Mouse (Mus musculus): Measurements from ENCODE around the gene Chchd6. TPM values are rescaled to one million over a fixed set of nuclear protein-coding genes. Genes with fewer than 3 reads are reported as not detected.

The Chchd6 gene
- polyA plus RNA-seq, 1 experiment, result 42.5 TPM

- no peaks in the 10 kb centered on the region for H3K9me3 ChIP-seq
- peaks cover 10% of the 10 kb centered on the region for H3K27me3 ChIP-seq (replicated peaks)
- H3K4me1 ChIP-seq, result peaks cover 3% of the 10 kb centered on the region
- H3K4me3 ChIP-seq (replicated peaks), result no peak overlapping the region
- no peak for TF ChIP-seq FLI1 (IDR thresholded peaks at IDR 0.05; ENCODE audit: low read length)
- no peaks in the 10 kb centered on the region for H3K36me3 ChIP-seq (replicated peaks; ENCODE audit: low read length)
Observed at GRCm38 (mm10) chr6:89461250-89462222, 133.9 kb downstream of the Chchd6 start.

- Histone ChIP-seq H3K27me3 (replicated peaks) (peaks cover 10% of the 10 kb centered on the region), H3K4me3 (replicated peaks) (no peak overlapping the region), H3K4me1 (peaks cover 18% of the 10 kb centered on the region), H3K36me3 (replicated peaks; ENCODE audit: low read length) (no peaks in the 10 kb centered on the region), H3K9me3 (no peaks in the 10 kb centered on the region)
- TF ChIP-seq GATA1 (IDR thresholded peaks at IDR 0.05; ENCODE audit: borderline replicate concordance, low read length), result no peak
- TF ChIP-seq FLI1 (IDR thresholded peaks at IDR 0.05; ENCODE audit: low read length), result no peak
Observed at GRCm38 (mm10) chr6:89459634-89460033, 135.8 kb downstream of the Chchd6 start.

GRCm38 (mm10) chr6:89457601-89458000 lies 137.9 kb downstream of the Chchd6 start:
- TF ChIP-seq FLI1 (IDR thresholded peaks at IDR 0.05; ENCODE audit: low read length), result no peak
- TF ChIP-seq GATA1 (IDR thresholded peaks at IDR 0.05; ENCODE audit: borderline replicate concordance, low read length), result no peak
- peaks cover 16% of the 10 kb centered on the region for H3K27me3 ChIP-seq (replicated peaks)
- H3K4me1 ChIP-seq, result peaks cover 18% of the 10 kb centered on the region
- no peaks in the 10 kb centered on the region for H3K36me3 ChIP-seq (replicated peaks; ENCODE audit: low read length)
- no peaks in the 10 kb centered on the region for H3K9me3 ChIP-seq
- H3K4me3 ChIP-seq (replicated peaks), result no peak overlapping the region

GRCm38 (mm10) chr6:89456409-89456961 lies 139.0 kb downstream of the Chchd6 start:
- TF ChIP-seq GATA1 (IDR thresholded peaks at IDR 0.05; ENCODE audit: borderline replicate concordance, low read length) (no peak), FLI1 (IDR thresholded peaks at IDR 0.05; ENCODE audit: low read length) (no peak)
- no peaks in the 10 kb centered on the region for H3K9me3 ChIP-seq

GRCm38 (mm10) chr6:89455523-89456000 lies 139.9 kb downstream of the Chchd6 start:
- Histone ChIP-seq H3K27me3 (replicated peaks) (peaks cover 10% of the 10 kb centered on the region), H3K36me3 (replicated peaks; ENCODE audit: low read length) (no peaks in the 10 kb centered on the region), H3K4me3 (replicated peaks) (no peak overlapping the region), H3K9me3 (no peaks in the 10 kb centered on the region), H3K4me1 (peaks cover 18% of the 10 kb centered on the region)
- TF ChIP-seq FLI1 (IDR thresholded peaks at IDR 0.05; ENCODE audit: low read length), result no peak
- TF ChIP-seq GATA1 (IDR thresholded peaks at IDR 0.05; ENCODE audit: borderline replicate concordance, low read length), result no peak

More at GRCm38 (mm10) chr6:89456409-89456961, 139.0 kb downstream of the Chchd6 start:
- peaks cover 18% of the 10 kb centered on the region for H3K4me1 ChIP-seq
- H3K27me3 ChIP-seq (replicated peaks), result peaks cover 13% of the 10 kb centered on the region
- H3K36me3 ChIP-seq (replicated peaks; ENCODE audit: low read length), result no peaks in the 10 kb centered on the region
- H3K4me3 ChIP-seq (replicated peaks), result no peak overlapping the region

- TF ChIP-seq FLI1 (IDR thresholded peaks at IDR 0.05; ENCODE audit: low read length) (no peak), GATA1 (IDR thresholded peaks at IDR 0.05; ENCODE audit: borderline replicate concordance, low read length) (no peak)
- H3K36me3 ChIP-seq (replicated peaks; ENCODE audit: low read length), result no peaks in the 10 kb centered on the region
- H3K4me1 ChIP-seq, result peaks cover 18% of the 10 kb centered on the region
- no peaks in the 10 kb centered on the region for H3K9me3 ChIP-seq
- peaks cover 16% of the 10 kb centered on the region for H3K27me3 ChIP-seq (replicated peaks)
- H3K4me3 ChIP-seq (replicated peaks), result no peak overlapping the region
Observed at GRCm38 (mm10) chr6:89454437-89454836, 141.0 kb downstream of the Chchd6 start.

GRCm38 (mm10) chr6:89452976-89453674 lies 142.3 kb downstream of the Chchd6 start:
- no peak for TF ChIP-seq FLI1 (IDR thresholded peaks at IDR 0.05; ENCODE audit: low read length)
- TF ChIP-seq GATA1 (IDR thresholded peaks at IDR 0.05; ENCODE audit: borderline replicate concordance, low read length), result no peak
- Histone ChIP-seq H3K27me3 (replicated peaks) (peaks cover 19% of the 10 kb centered on the region), H3K4me1 (peaks cover 18% of the 10 kb centered on the region), H3K4me3 (replicated peaks) (no peak overlapping the region), H3K36me3 (replicated peaks; ENCODE audit: low read length) (no peaks in the 10 kb centered on the region), H3K9me3 (no peaks in the 10 kb centered on the region)

GRCm38 (mm10) chr6:89452356-89452755 lies 143.1 kb downstream of the Chchd6 start:
- no peaks in the 10 kb centered on the region for H3K9me3 ChIP-seq
- no peaks in the 10 kb centered on the region for H3K36me3 ChIP-seq (replicated peaks; ENCODE audit: low read length)
- peaks cover 18% of the 10 kb centered on the region for H3K4me1 ChIP-seq
- no peak overlapping the region for H3K4me3 ChIP-seq (replicated peaks)
- peaks cover 22% of the 10 kb centered on the region for H3K27me3 ChIP-seq (replicated peaks)
- no peak for TF ChIP-seq GATA1 (IDR thresholded peaks at IDR 0.05; ENCODE audit: borderline replicate concordance, low read length)
- TF ChIP-seq FLI1 (IDR thresholded peaks at IDR 0.05; ENCODE audit: low read length), result no peak

- no peaks in the 10 kb centered on the region; the same call in 1 of the 2 replicates for H3K4me1 ChIP-seq
- TF ChIP-seq FLI1 (IDR thresholded peaks at IDR 0.05; ENCODE audit: low read length), result no peak
- H3K27me3 ChIP-seq (replicated peaks), result peaks cover 35% of the 10 kb centered on the region
- no peaks in the 10 kb centered on the region for H3K36me3 ChIP-seq (replicated peaks; ENCODE audit: low read length)
- H3K4me3 ChIP-seq (replicated peaks), result no peak overlapping the region
- H3K9me3 ChIP-seq, result no peaks in the 10 kb centered on the region
Observed at GRCm38 (mm10) chr6:89448736-89449135, 146.7 kb downstream of the Chchd6 start.

All from megakaryocyte, embryonic 14.5 days (primary cell).